Mouse (Mus musculus) midbrain, embryonic 12.5 days (tissue): ENCODE measurements around the gene Olfr466. TPM values are rescaled to one million over a fixed set of nuclear protein-coding genes. Genes with fewer than 3 reads are reported as not detected.

Experiments
- ATAC-seq: fragments of 200-750 bp; cut with Nextera tagmentation; 2 replicates; pipeline ENCODE4 v1.8.0; 2017; ENCODE audit warnings: low read depth, moderate TSS enrichment, moderate library complexity; ENCODE audit not compliant: low FRiP score
- H3K27ac ChIP-seq: fragments of 300-500 bp; sonication (generic); replicated peaks from 2 replicates; pipeline ENCODE4 v1.5.1; 2016; ENCODE audit warnings: mild to moderate bottlenecking
- H3K27me3 ChIP-seq: fragments of 300-500 bp; sonication (generic); 2 replicates; pipeline ENCODE4 v1.6.1; 2016; ENCODE audit warnings: mild to moderate bottlenecking
- H3K36me3 ChIP-seq: fragments of 300-500 bp; sonication (generic); 2 replicates; pipeline ENCODE4 v1.6.1; 2016
- H3K4me1 ChIP-seq: fragments of 300-500 bp; sonication (generic); 2 replicates; pipeline ENCODE4 v1.6.1; 2016
- H3K4me2 ChIP-seq: fragments of 300-500 bp; sonication (generic); replicated peaks from 2 replicates; pipeline ENCODE4 v1.6.1; 2016; ENCODE audit warnings: mild to moderate bottlenecking, moderate library complexity
- H3K4me3 ChIP-seq: fragments of 300-500 bp; sonication (generic); 2 replicates; pipeline ENCODE4 v1.5.1; 2016; ENCODE audit warnings: mild to moderate bottlenecking
- H3K9ac ChIP-seq: fragments of 300-500 bp; sonication (generic); replicated peaks from 2 replicates; pipeline ENCODE4 v1.6.1; 2016; ENCODE audit warnings: mild to moderate bottlenecking, moderate library complexity
- H3K9me3 ChIP-seq: fragments of 300-500 bp; sonication (generic); 2 replicates; pipeline ENCODE4 v1.6.1; 2016; ENCODE audit warnings: mild to moderate bottlenecking
- WGBS: fragments of 180-500 bp; shearing (Covaris S2); methylation state at CpG from one replicate; pipeline ENCODE4 v1.1.7; 2016; 5-methylcytosine and 5-hydroxymethylcytosine counted together
- polyA plus RNA-seq: library from polyadenylated mRNA; unstranded; fragments of >200 nt; fragmentation: Nextera tagmentation; extraction: Ambion mirVana; gene quantifications from 2 replicates; pipeline ENCODE4 v1.2.1, GENCODE M21; 2016

The Olfr466 gene
- polyA plus RNA-seq, result not detected in 2 replicates

DNA sequence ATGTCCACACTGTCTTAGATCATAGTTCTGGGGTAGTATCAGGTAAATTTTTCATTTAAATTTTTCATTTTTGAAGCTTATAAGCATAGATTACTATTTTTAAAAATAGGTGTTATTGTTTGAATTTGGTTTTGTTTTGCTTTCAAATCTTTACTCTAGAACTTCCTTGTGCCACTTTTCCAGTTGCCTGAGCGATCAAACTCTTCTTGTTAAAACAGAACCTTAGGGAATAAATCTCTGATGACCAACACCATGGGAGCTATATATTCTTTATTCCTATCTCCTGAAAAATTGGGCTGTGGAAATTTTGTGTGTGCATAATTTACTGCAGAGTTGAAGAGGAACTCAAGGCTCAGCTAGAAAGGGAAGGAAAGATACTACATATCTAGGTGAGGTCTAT lies at the start of gene Olfr466:
Gene Olfr466, plus strand, starts transcription at position 301 of the 400 bp plus-strand sequence.
- Histone ChIP-seq H3K27me3 (no peaks in the 10 kb centered on the region), H3K27ac (no peak within 1 kb of the TSS), H3K4me3 (no peak within 1 kb of the TSS), H3K4me1 (no peaks in the 10 kb centered on the region), H3K9ac (no peak within 1 kb of the TSS), H3K36me3 (no peaks in the 10 kb centered on the region), H3K9me3 (no peaks in the 10 kb centered on the region; the same call in 1 of the 2 replicates), H3K4me2 (no peak within 1 kb of the TSS)
- ATAC-seq, result no peak
- 78% methylated on average over 1 of the region's 1 CpGs for WGBS

DNA sequence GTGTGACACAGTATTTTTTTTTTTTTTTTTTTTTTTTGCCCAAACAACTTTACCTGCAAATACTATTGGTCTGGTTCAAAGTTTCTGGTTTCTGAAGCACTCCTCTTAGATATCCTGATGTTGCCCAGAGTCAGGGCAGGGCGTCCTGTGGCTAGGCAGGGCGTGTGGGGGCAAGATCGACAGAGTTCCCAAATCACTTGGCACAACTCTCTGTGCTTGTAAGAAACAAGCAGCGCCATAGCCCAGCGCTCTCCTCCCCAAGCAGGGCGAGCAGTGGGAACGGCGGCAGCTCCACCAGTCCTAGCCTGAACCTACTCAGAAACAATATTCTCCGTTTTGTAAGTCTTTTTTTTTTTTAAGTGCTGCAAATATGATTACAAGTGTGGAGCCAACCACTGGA lies 49.4 kb upstream of the Olfr466 start:
- no peaks in the 10 kb centered on the region for H3K4me1 ChIP-seq
- peaks cover 39% of the 10 kb centered on the region for H3K9me3 ChIP-seq
- no peaks in the 10 kb centered on the region for H3K27me3 ChIP-seq
- H3K4me3 ChIP-seq, result no peak overlapping the region
- no peak overlapping the region for H3K9ac ChIP-seq
- H3K36me3 ChIP-seq, result peaks cover 9% of the 10 kb centered on the region; the same call in 1 of the 2 replicates
- no peak overlapping the region for H3K4me2 ChIP-seq
- H3K27ac ChIP-seq, result no peak overlapping the region
- ATAC-seq, result no peak
- WGBS, result 98% methylated on average over 9 of the region's 9 CpGs

DNA sequence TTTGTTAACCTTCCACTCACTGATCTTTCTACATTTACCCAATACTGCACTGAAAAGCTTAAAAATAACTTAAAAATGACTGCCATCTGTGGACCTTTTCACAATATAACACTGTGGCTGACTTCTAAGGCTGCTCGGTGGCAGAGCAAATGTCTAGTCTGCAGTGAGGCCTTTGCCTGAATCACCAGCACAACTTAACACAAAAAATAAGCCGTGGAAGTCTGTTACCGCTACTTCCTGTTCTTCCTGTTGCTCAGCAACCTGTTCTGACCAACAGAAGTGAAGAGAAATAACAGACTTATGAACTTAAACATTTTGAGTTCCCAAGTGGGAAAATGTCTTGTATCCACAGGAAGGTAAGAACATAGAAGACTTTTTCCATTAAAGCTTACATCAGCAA lies 48.8 kb upstream of the Olfr466 start:
- Histone ChIP-seq H3K9me3 (peaks cover 43% of the 10 kb centered on the region), H3K27me3 (no peaks in the 10 kb centered on the region), H3K4me3 (no peak overlapping the region), H3K4me2 (no peak overlapping the region), H3K4me1 (no peaks in the 10 kb centered on the region), H3K27ac (no peak overlapping the region), H3K36me3 (0 out of 2 replicates have a peak, but pooled peaks cover 9% of the 10 kb centered on the region), H3K9ac (no peak overlapping the region)
- WGBS, result 89% methylated on average over 3 of the region's 3 CpGs
- ATAC-seq, result no peak

DNA sequence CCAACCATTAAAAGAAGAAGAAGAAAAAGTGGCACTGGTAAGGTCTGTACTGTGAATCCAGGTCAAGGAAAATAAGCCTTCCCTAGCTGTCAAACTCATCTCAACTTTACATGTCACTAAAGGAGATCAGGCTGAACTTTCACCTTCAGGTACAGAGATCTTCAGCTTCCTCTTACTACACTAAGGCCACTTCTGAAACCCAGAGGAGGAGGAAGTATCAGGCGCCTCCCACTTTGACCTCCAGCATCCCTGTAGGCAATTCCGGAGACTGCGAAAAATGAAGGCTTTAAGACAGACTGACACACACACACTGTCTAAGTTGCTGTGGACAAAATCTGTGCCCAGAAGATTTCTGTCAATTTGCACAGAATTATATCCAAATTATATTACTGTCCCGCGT lies 38.1 kb upstream of the Olfr466 start:
- WGBS, result under 1% methylated on average over 5 of the region's 5 CpGs
- H3K4me3 ChIP-seq, result peak overlapping the region; percentile 89
- 0 out of 2 replicates have a peak, but pooled peaks have one; percentile 7 for ATAC-seq

DNA sequence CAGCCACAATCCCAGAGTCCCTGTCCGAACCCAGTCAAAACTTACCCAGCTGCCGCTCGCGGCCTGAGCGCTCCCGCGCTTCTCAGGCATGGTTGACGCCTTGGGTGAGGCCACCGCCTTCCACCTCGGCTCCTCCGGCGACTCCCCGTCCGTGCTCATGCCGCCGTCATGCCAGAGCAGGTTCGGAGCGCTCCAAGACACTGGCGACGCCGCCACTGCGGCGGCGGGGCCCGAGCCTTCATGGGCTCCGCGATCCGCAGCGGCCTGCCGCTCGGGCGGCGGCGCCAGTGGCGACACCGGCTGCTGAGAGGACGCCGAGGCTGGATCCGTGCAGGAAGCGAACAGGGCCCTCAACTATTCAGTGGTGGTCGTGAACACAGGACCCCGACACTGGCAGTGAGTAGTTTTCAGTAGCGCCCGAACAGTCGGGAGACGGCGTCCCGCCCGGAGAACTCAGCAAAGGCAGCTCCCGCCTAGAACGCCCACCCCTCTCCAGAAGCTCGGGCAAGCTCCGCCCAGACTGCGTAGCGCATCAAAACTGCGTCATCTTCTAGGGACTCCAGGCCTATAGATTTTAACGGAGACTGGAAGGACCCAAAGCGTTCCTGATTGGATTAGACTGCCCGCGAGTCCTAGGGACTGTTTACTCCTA lies 37.5 kb upstream of the Olfr466 start, which contains the start of gene Mfsd14b:
Gene Mfsd14b, minus strand, starts transcription at position 517 of the 652 bp plus-strand sequence.
- Histone ChIP-seq H3K27ac (peak within 1 kb of the TSS; percentile 88), H3K4me1 (peaks cover 8% of the 10 kb centered on the region; the same call in 1 of the 2 replicates), H3K4me2 (peak within 1 kb of the TSS; percentile 78), H3K36me3 (peaks cover 3% of the 10 kb centered on the region; the same call in 1 of the 2 replicates), H3K27me3 (no peaks in the 10 kb centered on the region), H3K9ac (peak within 1 kb of the TSS; percentile 88), H3K9me3 (0 out of 2 replicates have a peak, but pooled peaks cover 4% of the 10 kb centered on the region), H3K4me3 (peak within 1 kb of the TSS; percentile 89)
- WGBS, result under 1% methylated on average over 60 of the region's 60 CpGs
- peak; percentile 99 for ATAC-seq

More for the DNA sequence above, 38.1 kb upstream of the Olfr466 start:
- Histone ChIP-seq H3K36me3 (peaks cover 4% of the 10 kb centered on the region; the same call in 1 of the 2 replicates), H3K9ac (peak overlapping the region; percentile 88), H3K27me3 (no peaks in the 10 kb centered on the region), H3K4me2 (peak overlapping the region; percentile 78), H3K4me1 (peaks cover 8% of the 10 kb centered on the region; the same call in 1 of the 2 replicates), H3K9me3 (0 out of 2 replicates have a peak, but pooled peaks cover 4% of the 10 kb centered on the region), H3K27ac (peak overlapping the region; percentile 88)

DNA sequence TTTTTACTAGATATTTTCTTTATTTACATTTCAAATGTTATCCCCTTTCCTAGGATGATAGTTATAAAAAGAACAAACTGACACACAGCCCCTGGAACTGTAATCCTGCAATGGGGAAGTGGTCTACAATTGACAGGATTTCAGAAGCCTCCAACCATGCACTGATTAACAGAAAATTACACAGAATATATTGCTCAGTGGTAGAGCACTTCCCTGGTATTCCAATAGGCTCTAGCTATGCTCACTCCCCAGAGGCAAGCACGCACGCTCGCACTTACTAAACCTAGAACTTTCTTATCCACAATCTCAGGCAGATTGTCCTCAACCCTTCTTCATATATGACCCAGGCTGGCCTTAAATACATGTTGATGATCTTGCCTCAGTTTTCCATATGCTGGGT lies 36.8 kb upstream of the Olfr466 start:
- Histone ChIP-seq H3K27me3 (no peaks in the 10 kb centered on the region), H3K36me3 (no peaks in the 10 kb centered on the region), H3K9me3 (no peaks in the 10 kb centered on the region), H3K4me3 (peak overlapping the region; percentile 89), H3K9ac (peak overlapping the region; percentile 88), H3K4me2 (peak overlapping the region; percentile 78), H3K27ac (peak overlapping the region; percentile 88; the same call in 1 of the 2 replicates), H3K4me1 (peaks cover 8% of the 10 kb centered on the region; the same call in 1 of the 2 replicates)
- ATAC-seq, result peak; percentile 61
- 69% methylated on average over 3 of the region's 3 CpGs for WGBS

DNA sequence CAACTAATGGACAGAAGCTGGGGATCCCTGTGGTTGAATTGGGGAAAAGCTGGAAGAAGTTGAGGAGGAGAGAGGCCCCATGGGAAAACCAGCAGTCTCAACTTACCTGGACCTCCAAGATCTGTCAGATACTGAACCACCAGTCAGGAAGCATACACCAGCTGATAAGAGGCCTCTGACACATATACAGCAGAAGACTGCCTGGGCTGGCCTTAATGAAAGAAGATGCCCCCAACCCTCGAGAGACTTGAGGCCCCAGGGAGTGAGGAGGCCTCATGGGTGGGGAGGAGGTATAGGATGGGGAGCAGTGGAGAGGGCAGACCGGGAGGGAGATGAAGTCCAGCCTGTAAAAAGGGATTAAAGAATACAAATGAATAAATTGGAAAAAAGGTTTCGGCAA lies 29.1 kb upstream of the Olfr466 start:
- H3K9me3 ChIP-seq, result no peaks in the 10 kb centered on the region
- 79% methylated on average over 3 of the region's 3 CpGs for WGBS
- H3K4me1 ChIP-seq, result no peaks in the 10 kb centered on the region
- ATAC-seq, result no peak
- no peak overlapping the region for H3K4me2 ChIP-seq
- no peaks in the 10 kb centered on the region for H3K36me3 ChIP-seq
- no peak overlapping the region for H3K4me3 ChIP-seq
- H3K27ac ChIP-seq, result no peak overlapping the region
- H3K9ac ChIP-seq, result no peak overlapping the region
- no peaks in the 10 kb centered on the region for H3K27me3 ChIP-seq

DNA sequence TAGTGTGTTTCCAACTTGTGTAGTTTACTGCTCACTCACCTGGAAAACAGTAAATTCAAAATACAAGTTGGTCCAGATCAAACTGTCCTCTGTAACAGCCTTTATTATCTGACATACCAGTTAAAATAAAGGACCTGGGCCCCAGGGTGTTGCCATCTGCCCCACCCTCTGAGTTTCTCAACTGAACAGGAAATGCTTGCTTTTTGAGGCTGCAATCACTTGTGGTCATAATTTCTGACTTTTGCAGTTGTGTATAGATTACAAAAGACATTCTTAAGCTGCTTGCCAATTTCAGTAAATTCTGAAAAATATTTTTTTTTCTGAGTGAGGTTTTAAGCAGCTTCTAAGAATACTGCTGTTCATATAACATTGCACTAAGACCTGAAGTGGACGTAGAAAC lies 27.9 kb upstream of the Olfr466 start:
- H3K4me1 ChIP-seq, result no peaks in the 10 kb centered on the region

DNA sequence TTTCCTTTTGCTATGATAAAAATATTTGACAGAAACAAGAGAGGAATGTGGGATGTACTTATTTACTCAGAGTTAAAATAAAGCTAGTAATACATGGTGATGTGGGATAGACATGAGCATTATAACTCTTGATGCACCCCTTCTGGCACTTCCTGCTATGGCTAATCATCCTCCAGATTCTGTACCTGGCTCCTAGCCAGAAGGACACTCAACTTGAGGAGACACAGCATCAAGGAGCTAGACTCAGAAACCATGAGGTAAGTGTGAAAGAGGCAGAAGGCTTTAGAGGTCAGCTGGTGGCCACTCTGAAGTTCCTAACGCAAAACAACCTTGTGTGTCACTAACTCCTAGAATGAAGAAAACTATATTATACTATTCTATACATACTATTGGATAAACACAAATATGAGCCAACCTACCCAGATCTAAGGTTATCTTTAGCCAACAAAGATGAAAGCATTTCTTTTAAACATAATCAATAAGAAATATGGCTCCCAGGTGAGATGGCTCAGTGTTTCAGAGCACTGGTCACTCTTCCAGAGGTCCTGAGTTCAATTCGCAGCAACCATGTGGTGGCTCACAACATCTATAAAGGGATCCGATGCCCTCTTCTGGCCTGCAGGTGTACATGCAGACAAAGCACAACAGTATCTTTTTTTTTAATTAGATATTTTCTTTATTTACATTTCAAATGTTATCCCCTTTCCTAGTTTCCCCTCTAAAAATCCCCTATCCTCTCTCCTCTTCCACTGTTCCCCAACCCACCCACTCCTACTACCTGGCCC lies 22.8 kb upstream of the Olfr466 start:
- no peak overlapping the region for H3K4me2 ChIP-seq
- H3K36me3 ChIP-seq, result no peaks in the 10 kb centered on the region
- ATAC-seq, result no peak
- H3K9me3 ChIP-seq, result no peaks in the 10 kb centered on the region
- no peaks in the 10 kb centered on the region for H3K4me1 ChIP-seq
- no peak overlapping the region for H3K27ac ChIP-seq
- 70% methylated on average over 3 of the region's 3 CpGs for WGBS
- H3K9ac ChIP-seq, result no peak overlapping the region
- no peaks in the 10 kb centered on the region for H3K27me3 ChIP-seq
- no peak overlapping the region for H3K4me3 ChIP-seq

More for the DNA sequence above, 27.9 kb upstream of the Olfr466 start:
- Histone ChIP-seq H3K4me2 (no peak overlapping the region), H3K4me3 (no peak overlapping the region), H3K36me3 (no peaks in the 10 kb centered on the region), H3K27ac (no peak overlapping the region), H3K9ac (no peak overlapping the region), H3K27me3 (no peaks in the 10 kb centered on the region), H3K9me3 (no peaks in the 10 kb centered on the region)
- WGBS, result 75% methylated on average over 1 of the region's 1 CpGs
- no peak for ATAC-seq

DNA sequence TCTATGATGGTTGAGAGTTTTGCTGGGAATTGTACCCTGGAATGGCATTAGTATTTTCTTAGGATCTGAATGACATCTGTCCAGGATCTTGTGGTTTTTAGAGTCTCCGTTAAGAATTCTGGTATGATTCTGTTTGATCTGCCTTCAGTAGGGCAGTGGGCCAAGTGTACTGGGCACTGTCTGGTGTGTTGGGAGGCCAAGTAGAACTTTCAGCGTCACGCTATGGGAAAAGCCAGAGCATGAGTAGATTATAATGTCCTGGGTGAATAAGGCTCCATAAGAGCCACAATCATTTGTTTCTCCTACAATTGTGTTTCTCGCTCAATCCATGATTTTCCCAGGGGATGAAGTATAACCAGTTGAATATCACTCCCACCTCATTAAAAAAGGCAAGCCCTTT lies 12.3 kb upstream of the Olfr466 start, which contains the start of gene Olfr465-ps1:
Gene Olfr465-ps1, plus strand, starts transcription at position 301 of the 400 bp plus-strand sequence.
- no peak for ATAC-seq
- Histone ChIP-seq H3K4me3 (no peak within 1 kb of the TSS), H3K27me3 (no peaks in the 10 kb centered on the region), H3K9me3 (peaks cover 5% of the 10 kb centered on the region; the same call in 1 of the 2 replicates), H3K36me3 (no peaks in the 10 kb centered on the region), H3K4me1 (no peaks in the 10 kb centered on the region), H3K9ac (no peak within 1 kb of the TSS), H3K27ac (no peak within 1 kb of the TSS), H3K4me2 (no peak within 1 kb of the TSS)
- WGBS, result 78% methylated on average over 4 of the region's 4 CpGs

DNA sequence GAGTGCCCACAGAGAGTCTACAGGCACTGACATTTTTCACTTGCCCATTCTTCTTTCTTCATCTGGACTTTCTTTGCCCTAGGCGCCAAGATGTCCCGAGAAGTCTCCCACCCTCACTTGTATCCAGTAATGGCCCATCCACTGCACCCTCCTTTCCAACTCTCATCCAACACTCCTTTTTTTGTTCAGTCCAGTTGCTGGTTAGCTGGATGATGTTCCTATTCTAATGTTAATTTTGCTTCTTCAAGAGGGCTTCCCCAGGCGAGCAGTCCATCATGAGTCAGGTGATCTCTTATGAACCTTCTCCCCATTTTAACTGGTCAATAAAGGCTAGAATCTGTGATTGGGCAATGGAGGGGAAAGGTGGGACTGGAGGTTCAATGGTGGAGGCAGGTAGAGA lies 24.1 kb downstream of the Olfr466 start:
- Histone ChIP-seq H3K36me3 (no peaks in the 10 kb centered on the region), H3K4me2 (no peak overlapping the region), H3K27ac (no peak overlapping the region), H3K9ac (no peak overlapping the region), H3K9me3 (no peaks in the 10 kb centered on the region), H3K4me3 (no peak overlapping the region), H3K27me3 (no peaks in the 10 kb centered on the region), H3K4me1 (peaks cover 4% of the 10 kb centered on the region)
- ATAC-seq, result no peak
- 83% methylated on average over 3 of the region's 3 CpGs for WGBS
